Mouse (Mus musculus) adrenal gland (tissue): ENCODE results near the gene Vezf1.

Experiments
- intact Hi-C: fragments of 180-260 bp; cut with DNase I; formaldehyde crosslinking; loops from one replicate; pipeline ENCODE4 v1.15.1; 2025

Vezf1 gene

DNA sequence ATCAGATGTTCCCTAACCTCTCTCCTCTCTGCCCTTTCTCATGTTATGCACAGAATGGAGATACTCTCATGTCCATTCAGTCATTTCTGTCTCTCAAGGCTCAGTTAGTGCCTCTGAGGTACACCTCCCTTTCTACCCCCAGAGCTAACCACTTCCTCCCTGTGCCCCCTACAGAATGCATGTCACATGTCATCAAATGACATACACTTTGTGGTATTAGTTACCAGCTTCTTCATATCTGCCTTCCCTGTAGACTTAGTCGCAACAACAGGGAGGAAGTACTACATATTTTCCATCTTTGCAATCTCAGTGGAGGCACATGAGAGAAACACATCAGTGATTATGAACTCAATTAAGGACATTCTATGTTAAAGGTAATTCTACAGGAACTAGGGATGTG, 23.9 kb downstream of the Vezf1 start:
- intact Hi-C loops: no loop called here

DNA sequence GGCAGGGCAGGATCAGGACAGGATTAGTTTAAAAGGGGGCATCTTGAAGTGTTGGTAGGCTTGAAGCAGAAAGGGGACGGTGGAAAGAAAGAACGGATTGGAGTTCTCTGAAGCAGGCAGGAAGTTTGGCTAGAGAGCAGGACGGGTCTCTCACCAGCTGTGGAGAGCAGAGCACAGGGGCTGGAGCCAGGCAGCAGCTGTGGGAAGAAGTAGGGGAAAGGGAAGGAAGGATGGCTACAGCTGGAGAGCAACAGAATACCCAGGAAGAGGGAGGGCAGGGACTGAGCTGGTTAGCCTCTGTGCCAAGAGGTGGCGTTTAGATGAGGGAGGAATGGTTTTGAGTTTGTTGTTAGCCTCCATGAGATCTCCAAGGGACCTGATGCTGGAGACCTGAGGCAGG, 29.1 kb downstream of the Vezf1 start:
- intact Hi-C loops: loop anchor here (5.0 kb wide), 1 partner anchor 65 kb away; no protein-coding TSS in a partner anchor

- intact Hi-C loops: loop anchor here (5.0 kb wide), 1 partner anchor 64 kb away; no protein-coding TSS in a partner anchor
Observed at GRCm38 (mm10) chr11:88098021-88098729, 30.1 kb downstream of the Vezf1 start, which contains the start of gene Cuedc1. Gene Cuedc1, plus strand, starts transcription at chr11:88098058.

- intact Hi-C loops: loop anchor here (5.0 kb wide), 1 partner anchor 63 kb away; no protein-coding TSS in a partner anchor
Observed at GRCm38 (mm10) chr11:88098787-88099598, 30.9 kb downstream of the Vezf1 start.

- intact Hi-C loops: loop anchor here (5.0 kb wide), 2 partner anchors 32 to 63 kb away; partner anchors contain the start of gene Vezf1
Observed at GRCm38 (mm10) chr11:88099599-88100023, 31.5 kb downstream of the Vezf1 start.

DNA sequence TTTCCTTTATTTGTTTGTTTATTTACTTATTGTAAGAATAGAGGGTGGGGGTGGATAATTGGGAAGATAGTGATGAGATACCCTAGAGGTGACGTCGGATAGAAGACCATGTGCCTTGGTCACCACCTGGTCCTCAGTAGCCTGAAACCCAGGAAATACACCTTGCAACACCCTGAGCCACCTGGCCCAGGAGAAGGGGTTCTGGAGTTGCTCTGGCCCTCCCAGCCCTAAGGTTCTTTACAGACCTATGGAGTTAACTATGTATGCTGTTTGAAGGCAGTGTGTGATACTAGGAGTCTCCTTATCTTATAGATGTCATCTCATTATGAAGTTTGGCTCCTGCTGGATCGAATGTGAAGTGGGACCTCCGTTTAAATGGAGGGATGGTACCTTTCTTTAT, 32.1 kb downstream of the Vezf1 start:
- intact Hi-C loops: loop anchor here (5.0 kb wide), 1 partner anchor 33 kb away; the partner anchor contains the start of gene Vezf1

DNA sequence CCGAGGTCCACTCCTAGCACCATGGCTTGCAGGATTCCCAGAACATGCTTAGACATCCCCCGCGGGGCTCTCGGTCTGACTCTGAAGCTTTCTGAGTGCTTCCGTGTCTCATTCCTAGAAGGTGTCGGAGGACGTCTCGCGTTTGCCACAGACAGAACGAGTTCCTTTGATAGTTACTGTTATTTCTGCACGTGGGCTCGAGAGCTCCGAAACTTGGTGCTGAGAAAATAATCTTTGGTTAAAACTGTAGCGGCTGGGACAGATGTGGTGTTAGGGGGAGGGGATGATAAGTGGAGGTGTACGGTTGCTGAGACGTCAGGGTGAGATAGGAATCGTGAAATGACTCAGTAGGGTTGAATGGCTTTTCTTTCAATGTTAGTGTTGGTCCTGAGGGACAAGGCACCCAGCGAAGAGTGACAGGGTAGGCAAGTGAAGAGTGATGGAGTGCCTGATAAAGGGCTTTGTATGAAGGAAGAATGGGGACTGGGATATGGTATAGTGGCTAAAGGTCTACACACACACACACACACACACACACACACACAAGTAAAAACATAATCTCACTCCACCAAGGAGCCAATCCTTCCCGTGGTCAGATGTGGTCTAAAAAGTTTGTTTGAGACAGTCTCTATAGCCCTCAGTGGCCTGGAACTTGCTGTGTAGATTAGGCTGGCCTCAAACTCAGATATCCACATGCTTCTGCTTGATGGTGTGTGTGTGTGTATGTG, 35.3 kb downstream of the Vezf1 start:
- intact Hi-C loops: loop anchor here (5.0 kb wide), 1 partner anchor 36 kb away; the partner anchor contains the start of gene Vezf1

DNA sequence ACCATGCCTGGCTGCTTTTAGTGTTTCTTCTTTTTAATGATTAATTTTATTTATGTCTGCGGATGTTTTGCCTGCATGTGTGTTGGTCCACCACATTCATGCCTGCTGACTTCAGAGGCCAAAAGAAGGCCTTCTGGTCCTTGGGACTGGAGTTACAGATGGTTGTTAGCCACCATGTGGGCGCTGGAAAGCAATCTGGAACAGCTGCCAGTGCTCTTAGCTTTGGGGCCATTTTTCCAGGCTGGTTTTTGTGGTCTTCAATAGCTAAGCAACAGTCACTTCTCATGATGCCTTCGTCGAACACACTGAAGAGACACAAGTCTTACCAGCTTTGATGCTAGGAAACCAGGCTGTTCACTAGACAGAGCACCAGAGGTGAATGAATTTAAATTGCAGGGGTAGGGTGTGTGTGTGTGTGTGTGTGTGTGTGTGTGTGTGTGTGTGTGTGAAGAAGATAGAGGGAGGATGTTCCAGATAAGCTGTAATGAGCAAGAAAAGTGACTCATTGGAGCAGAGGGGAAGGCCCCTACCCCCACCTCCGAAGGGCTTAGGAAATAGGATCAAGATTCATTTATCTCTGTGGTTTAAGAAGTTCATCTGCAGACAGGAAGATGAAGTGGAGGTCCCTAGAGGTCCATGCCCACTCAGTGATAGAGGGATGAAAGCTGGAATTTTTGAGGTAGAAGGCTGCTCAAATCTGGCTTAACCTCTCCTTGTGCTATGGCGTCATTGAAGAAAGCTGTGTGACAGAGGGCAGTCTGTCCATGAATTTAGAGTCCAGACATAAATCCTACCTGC, 37.6 kb downstream of the Vezf1 start:
- intact Hi-C loops: no loop called here

DNA sequence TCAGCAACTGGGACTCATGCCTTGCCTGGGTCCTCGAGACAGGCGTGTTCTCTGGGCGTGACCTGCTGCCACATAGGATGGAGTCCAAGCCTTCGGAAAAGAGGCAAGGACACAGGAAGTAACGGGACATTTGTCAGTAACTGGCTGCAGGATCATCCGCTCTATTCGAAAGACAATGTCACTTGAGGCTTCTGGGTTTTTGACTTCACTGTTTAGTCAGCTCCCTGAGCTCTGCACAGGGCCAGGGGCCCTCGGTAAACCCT, 38.1 kb downstream of the Vezf1 start:
- intact Hi-C loops: no loop called here

DNA sequence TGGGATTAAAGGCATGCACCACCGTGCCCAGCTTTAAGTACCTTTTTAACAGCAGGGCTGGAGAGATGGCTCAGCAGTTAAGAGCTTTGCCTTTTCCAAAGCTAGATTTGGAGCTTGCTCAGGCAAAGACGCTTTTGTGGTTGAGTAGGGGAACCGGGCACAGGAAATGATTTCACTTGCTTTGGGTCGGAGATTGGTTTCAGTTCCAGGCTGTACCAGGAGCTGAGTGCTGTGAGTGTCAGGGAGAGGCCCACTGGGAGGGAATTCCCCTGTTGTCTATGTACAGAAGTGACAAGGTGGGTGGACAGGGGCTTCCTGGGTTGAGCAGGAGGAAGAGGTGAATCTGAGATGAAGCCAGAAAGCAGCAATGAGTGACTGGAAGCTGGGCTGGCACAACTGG, 39.3 kb downstream of the Vezf1 start:
- intact Hi-C loops: no loop called here

DNA sequence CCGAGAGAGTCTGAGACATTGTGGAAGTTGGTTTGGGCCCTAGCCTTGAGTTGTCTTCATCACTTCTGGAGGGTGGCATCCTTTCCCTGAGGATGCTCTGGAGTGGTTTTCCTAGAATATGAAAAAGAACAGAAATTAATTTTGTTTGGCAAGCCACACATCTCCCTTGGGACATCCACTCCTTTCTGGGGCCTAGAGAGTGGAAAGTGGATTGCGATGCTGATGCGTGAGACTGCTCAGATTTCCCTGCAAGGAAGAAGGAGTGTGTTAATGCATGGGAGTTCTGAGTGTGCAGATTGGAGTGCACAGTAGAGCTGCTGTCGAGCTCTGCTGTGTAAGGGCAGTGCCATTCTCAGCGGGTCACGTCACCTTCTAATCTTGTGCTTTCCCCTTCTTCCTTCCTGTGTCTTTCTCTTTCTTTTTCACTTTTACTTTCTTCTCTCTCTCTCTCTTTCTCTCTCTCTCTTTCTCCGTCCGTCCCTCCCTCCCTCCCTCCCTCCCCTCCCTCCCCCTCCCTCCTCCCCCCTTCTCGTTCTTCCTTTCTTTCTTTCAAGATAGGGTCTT, 42.0 kb downstream of the Vezf1 start:
- intact Hi-C loops: no loop called here

DNA sequence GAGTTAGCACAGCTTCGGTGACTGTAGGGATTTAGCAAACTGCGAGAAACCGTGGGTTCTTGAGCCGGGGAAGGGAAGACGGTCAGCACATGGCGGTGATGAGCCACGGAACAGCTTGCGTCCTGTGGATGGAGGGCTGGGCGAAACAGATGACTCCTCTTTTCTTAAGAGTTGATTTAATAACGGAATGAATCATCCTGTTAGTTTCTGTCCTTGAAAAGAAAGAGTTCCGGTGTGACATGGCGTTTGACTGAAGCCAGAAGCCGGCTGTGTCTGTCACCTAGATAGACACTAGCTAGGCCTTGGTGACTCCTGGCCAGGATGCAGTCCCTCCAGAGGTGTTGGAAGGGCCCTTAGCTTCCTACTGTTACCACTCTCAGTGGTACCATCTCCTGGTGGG, 44.0 kb downstream of the Vezf1 start:
- intact Hi-C loops: no loop called here

DNA sequence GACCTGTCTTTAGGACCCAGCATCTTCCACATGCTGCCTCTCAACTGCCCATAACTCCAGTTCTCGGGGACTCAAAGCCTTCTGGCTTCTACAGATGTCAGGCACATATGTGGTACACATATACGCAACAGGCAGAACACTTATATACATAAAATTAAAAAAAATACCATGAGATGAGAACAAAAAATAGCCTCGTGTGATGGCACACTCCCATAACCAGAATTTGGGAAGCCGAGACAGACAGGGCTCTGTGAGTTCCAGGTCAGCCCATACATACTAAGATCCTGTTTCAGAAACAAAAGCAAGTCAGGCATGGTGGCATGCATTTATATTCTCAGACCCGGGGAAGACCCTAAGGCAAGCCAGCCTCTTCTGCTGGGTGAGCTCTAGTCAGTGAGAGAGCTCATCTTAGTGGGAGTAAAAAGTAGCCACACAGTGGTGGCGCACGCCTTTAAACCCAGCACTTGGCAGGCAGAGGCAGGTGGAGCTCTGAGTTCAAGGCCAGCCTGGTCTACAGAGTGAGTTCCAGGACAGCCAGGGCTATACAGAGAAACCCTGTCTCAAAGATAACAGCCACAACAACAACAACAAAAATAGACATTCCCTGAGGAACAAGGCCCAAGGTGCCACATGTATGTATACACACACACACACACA, 44.7 kb downstream of the Vezf1 start:
- intact Hi-C loops: no loop called here

GRCm38 (mm10) chr11:88113543-88114271, 45.6 kb downstream of the Vezf1 start:
- intact Hi-C loops: no loop called here

DNA sequence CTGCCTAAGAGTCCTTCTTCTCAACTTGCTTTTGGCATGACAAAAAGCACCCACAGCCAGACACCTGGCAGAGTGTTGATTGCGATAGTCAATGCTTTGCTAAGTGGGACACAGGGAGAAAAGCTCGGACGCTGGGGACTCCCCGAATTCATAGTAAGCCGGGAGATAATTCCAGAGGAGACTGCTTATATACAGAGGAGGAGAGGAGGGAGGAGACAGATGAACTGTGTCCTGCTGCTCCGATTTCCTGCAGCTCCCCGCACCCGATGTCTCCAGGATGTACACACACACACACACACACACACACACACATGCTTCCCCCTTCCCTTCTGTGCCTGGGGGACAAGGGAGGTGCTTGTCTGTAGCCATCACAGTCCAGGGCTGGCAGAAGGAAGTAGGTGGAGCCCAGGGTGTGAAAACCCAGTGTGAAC, 46.8 kb downstream of the Vezf1 start:
- intact Hi-C loops: no loop called here

- intact Hi-C loops: no loop called here
Observed at GRCm38 (mm10) chr11:88116568-88116967, 48.5 kb downstream of the Vezf1 start.

DNA sequence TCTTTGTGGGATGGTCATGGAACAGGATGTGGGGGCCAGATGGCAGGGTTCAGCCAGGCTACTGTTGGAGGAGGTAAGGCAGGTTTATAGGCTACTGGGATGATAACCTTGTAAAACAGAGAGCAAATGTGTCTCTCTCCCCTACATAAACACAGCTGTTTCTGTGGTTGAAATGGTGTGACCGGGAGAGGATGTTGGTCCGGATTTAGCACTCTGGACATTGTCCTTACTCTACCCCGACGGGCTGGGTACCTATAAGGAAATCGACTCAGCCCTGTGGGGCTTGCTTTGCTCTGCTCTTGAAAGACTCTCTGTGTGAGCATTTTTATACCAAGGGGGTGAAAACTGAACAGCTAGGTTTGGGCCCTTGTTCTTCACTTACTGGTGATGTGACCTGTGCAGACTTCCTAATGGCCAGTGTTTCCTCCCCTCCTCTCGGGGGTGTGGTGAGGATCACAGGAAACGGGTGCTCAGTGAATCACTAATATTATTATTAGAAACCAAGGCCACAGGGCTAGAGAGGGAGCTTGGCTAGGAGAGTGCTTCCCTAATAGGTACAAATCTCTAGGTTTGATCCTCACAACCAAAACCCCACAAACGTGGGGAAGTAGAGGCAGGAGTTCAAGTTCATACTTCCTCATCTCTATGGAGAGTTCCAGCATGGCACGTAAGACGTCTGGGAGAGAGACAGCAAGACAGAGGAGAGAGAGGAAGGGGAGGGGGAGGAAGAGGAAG, 49.4 kb downstream of the Vezf1 start:
- intact Hi-C loops: no loop called here

DNA sequence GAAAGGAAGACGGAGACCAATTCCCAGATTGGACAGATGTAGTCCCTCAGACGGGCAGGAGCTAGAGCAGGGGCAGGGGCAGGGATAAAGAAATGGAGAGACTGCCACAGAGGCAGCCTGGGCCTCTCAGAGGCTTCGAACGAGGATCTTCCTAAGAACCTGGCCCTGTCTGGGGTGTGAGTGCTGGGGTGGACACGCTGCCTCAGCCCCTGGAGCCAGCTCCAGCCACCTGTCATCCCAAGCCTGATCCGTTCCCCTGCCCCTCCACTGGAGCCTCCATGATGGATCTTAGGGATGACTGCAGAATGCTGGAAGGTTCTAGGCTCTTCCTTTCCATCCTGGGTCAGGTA, 50.0 kb downstream of the Vezf1 start:
- intact Hi-C loops: no loop called here
